Mouse (Mus musculus): ENCODE results near the gene Ap3b1. TPM values are rescaled to one million over a fixed set of nuclear protein-coding genes. Genes with fewer than 3 reads are reported as not detected.

Ap3b1 gene
- polyA plus RNA-seq, 1 experiment from 2014 or later = 41.5 TPM

DNA sequence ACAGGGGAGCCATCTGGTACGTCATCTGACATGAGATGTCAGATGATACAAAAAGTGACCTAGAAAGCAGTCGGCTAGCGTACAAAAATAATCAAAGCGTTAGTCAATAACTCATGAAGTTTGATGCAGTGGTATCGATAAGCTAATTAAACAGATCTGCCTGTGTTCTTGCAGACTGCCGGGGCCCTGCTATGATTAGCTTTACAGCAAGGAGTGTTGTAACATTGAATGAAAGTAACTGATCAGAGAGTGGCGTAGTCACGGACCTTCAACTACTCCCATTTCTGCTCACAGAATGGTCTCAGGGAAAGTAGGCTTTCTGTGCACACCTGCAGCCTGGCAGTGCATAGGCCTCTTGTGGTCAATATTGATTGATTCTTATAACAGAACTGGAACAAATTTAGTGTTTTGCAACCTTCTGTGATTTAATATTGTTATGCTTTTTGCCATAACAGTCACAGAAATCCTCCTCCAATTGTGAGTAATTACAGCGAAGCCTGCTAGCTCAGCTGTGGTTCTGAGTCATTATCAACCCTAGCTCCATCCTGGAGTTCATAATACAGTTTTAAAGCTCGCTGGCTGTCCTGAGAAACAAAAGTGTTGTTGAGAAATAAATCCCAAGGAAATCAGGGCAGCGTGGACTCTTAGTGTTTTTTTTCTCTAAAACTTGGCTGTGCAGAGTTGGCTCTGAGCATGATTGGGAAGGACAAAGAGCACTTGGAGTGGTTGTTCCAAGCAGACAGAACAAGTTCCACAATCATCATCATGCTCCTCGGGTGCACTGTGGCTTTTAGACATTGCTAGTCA is 40.0 kb downstream of the Ap3b1 start:
- no peak overlapping the region for H3K4me2 ChIP-seq (ENCODE audit: low read depth, low read length)
- peaks cover 37% of the 10 kb centered on the region for H3K36me3 ChIP-seq (ENCODE audit: control insufficient read depth, insufficient read depth, low read length)
- no peak overlapping the region for H3K27ac ChIP-seq (replicated peaks; ENCODE audit: low read depth, low read length)
- H3K9ac ChIP-seq (ENCODE audit: low read depth, low read length) = no peak overlapping the region
- ATAC-seq (ENCODE audit: low read depth) (no peak), DNase-seq (ENCODE audit: low spot score) (no peak)
- H3K4me1 ChIP-seq (ENCODE audit: control insufficient read depth, insufficient read depth, low read length) = no peaks in the 10 kb centered on the region
- no peaks in the 10 kb centered on the region for H3K9me3 ChIP-seq (ENCODE audit: control insufficient read depth, low read length)
- H3K27me3 ChIP-seq (replicated peaks; ENCODE audit: control insufficient read depth, insufficient read depth, low read length) = no peaks in the 10 kb centered on the region
- 76% methylated on average over 12 of the region's 12 CpGs for WGBS
- no peak overlapping the region for H3K4me3 ChIP-seq (ENCODE audit: low read depth, low read length)

DNA sequence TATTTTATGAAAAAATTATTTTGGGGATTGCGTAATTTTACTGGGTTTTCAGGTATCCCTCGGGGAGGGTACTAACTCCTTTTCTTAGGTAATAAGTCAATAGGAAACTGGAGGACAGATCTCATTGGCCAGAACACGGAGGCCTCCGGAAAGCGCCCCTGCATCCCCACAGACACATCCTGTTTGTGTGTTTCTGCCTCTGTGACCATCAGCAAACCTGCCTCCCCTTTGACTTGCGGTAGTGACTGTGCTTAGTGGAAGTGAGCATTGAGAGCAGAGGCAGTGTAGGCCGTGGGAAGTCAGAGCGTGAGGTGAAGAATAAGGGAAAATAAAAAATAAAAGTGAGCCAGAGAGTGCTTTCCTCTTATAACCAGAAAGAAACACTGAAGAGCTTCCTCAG is 41.7 kb downstream of the Ap3b1 start:
- no peak for ATAC-seq (ENCODE audit: low read depth)
- H3K27ac ChIP-seq (replicated peaks; ENCODE audit: low read depth, low read length) = no peak overlapping the region; the same call in 1 of the 2 replicates
- no peak overlapping the region for H3K4me2 ChIP-seq (ENCODE audit: low read depth, low read length)
- peaks cover 46% of the 10 kb centered on the region for H3K36me3 ChIP-seq (ENCODE audit: control insufficient read depth, insufficient read depth, low read length)
- DNase-seq (ENCODE audit: low spot score) = no peak
- no peak overlapping the region for H3K4me3 ChIP-seq (ENCODE audit: low read depth, low read length)
- no peaks in the 10 kb centered on the region for H3K4me1 ChIP-seq (ENCODE audit: control insufficient read depth, insufficient read depth, low read length)
- WGBS = 89% methylated on average over 8 of the region's 8 CpGs
- no peaks in the 10 kb centered on the region for H3K9me3 ChIP-seq (ENCODE audit: control insufficient read depth, low read length)
- H3K9ac ChIP-seq (ENCODE audit: low read depth, low read length) = no peak overlapping the region
- H3K27me3 ChIP-seq (replicated peaks; ENCODE audit: control insufficient read depth, insufficient read depth, low read length) = no peaks in the 10 kb centered on the region

DNA sequence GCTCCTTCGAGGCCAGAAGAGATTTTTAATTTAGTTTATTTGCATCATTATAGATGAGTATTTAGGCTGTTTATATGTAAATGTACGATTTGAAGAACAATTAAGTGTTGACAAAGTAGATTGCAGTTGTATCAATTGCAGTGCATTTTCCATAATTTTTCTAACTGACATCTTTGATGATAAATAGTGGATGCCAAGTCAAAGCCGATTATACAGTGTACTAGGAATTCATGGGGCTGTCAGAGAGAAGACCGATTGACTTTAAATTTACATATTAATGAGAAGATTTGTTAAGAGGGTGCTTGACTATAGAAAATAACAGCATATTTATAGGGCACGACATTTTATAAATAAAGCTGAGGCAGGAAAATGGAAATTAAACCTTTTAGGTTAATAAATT is 64.8 kb downstream of the Ap3b1 start:
- 87% methylated on average over 5 of the region's 5 CpGs for WGBS
- Histone ChIP-seq H3K4me2 (ENCODE audit: low read depth, low read length) (no peak overlapping the region), H3K4me3 (ENCODE audit: low read depth, low read length) (no peak overlapping the region), H3K27me3 (replicated peaks; ENCODE audit: control insufficient read depth, insufficient read depth, low read length) (no peaks in the 10 kb centered on the region), H3K27ac (replicated peaks; ENCODE audit: low read depth, low read length) (no peak overlapping the region), H3K9ac (ENCODE audit: low read depth, low read length) (no peak overlapping the region), H3K36me3 (ENCODE audit: control insufficient read depth, insufficient read depth, low read length) (peaks cover 7% of the 10 kb centered on the region; the same call in 1 of the 2 replicates), H3K9me3 (ENCODE audit: control insufficient read depth, low read length) (no peaks in the 10 kb centered on the region), H3K4me1 (ENCODE audit: control insufficient read depth, insufficient read depth, low read length) (no peaks in the 10 kb centered on the region)
- no peak for DNase-seq (ENCODE audit: low spot score)
- ATAC-seq (ENCODE audit: low read depth) = no peak

DNA sequence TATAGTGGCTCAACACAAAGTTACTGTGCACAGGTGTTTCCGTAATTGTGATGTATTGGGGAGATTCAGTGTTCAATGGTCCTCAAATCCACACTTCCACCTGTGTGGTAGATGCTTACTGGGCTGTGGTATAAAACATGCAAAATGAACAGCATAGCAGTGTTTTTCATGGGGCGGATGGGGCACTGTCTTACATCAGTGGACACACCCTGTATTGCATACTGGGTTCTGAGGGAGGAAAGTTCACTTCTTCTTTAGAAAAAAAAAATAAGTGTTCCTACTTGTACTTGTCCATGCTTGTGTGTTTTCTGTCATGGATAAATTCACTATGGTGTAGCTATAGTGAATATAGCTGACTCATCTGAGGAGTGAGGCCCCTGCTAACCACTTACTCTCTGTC is 70.8 kb downstream of the Ap3b1 start:
- Histone ChIP-seq H3K36me3 (ENCODE audit: control insufficient read depth, insufficient read depth, low read length) (peaks cover 24% of the 10 kb centered on the region), H3K9me3 (ENCODE audit: control insufficient read depth, low read length) (no peaks in the 10 kb centered on the region), H3K4me3 (ENCODE audit: low read depth, low read length) (no peak overlapping the region), H3K27ac (replicated peaks; ENCODE audit: low read depth, low read length) (no peak overlapping the region), H3K4me1 (ENCODE audit: control insufficient read depth, insufficient read depth, low read length) (no peaks in the 10 kb centered on the region), H3K27me3 (replicated peaks; ENCODE audit: control insufficient read depth, insufficient read depth, low read length) (no peaks in the 10 kb centered on the region), H3K9ac (ENCODE audit: low read depth, low read length) (no peak overlapping the region), H3K4me2 (ENCODE audit: low read depth, low read length) (no peak overlapping the region)
- DNase-seq (ENCODE audit: low spot score) (no peak), ATAC-seq (ENCODE audit: low read depth) (no peak)
- 80% methylated on average over 2 of the region's 2 CpGs for WGBS

DNA sequence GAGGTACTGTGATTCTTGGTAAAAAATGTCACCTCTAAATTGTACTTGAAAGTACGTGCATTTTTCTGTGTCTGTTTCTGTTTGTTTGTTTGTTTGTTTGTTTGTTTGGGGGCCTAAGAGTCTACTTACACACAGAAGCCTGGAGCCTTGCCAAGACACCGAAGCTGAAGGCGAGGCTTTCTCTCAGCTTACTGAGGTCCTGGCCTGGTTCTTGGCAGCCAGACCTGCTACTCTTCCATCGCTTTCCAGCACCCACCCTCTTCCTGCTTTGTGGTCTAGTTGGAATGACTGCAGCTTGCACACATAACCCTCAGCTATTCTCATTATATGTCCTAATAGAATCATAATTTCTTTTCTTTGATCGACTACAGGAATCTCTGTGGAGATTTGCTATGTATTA is 80.6 kb downstream of the Ap3b1 start:
- no peak overlapping the region for H3K4me3 ChIP-seq (ENCODE audit: low read depth, low read length)
- H3K9me3 ChIP-seq (ENCODE audit: control insufficient read depth, low read length) = no peaks in the 10 kb centered on the region
- H3K36me3 ChIP-seq (ENCODE audit: control insufficient read depth, insufficient read depth, low read length) = 0 out of 2 replicates have a peak, but pooled peaks cover 12% of the 10 kb centered on the region
- H3K9ac ChIP-seq (ENCODE audit: low read depth, low read length) = no peak overlapping the region
- no peak for ATAC-seq (ENCODE audit: low read depth)
- no peak overlapping the region for H3K4me2 ChIP-seq (ENCODE audit: low read depth, low read length)
- H3K4me1 ChIP-seq (ENCODE audit: control insufficient read depth, insufficient read depth, low read length) = no peaks in the 10 kb centered on the region; the same call in 1 of the 2 replicates
- peak; percentile 78 for DNase-seq (ENCODE audit: low spot score)
- H3K27ac ChIP-seq (replicated peaks; ENCODE audit: low read depth, low read length) = no peak overlapping the region
- no peaks in the 10 kb centered on the region for H3K27me3 ChIP-seq (replicated peaks; ENCODE audit: control insufficient read depth, insufficient read depth, low read length)
- 56% methylated on average over 5 of the region's 5 CpGs for WGBS

DNA sequence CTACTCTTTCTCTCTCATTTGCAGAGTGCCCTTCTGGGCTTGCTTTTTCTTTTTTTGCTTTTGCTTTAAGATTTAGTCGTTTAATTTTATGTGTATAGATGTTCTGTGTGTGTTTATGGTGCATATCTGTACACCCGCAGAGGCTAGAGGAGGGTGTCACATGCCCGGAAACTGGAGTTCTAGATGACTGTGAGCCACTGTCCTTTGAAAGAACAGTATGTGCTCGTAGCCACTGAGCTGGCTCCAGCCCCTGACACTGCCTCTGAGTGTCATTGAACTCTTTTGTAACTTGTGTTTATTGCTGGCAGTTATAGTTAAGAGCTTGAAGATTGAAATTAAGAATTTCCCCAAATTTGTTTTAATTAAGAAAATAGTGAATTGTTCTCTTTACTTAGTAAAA is 82.4 kb downstream of the Ap3b1 start:
- WGBS = 76% methylated on average over 4 of the region's 4 CpGs
- DNase-seq (ENCODE audit: low spot score) (no peak), ATAC-seq (ENCODE audit: low read depth) (no peak)
- Histone ChIP-seq H3K4me1 (ENCODE audit: control insufficient read depth, insufficient read depth, low read length) (no peaks in the 10 kb centered on the region; the same call in 1 of the 2 replicates), H3K9me3 (ENCODE audit: control insufficient read depth, low read length) (no peaks in the 10 kb centered on the region), H3K27ac (replicated peaks; ENCODE audit: low read depth, low read length) (no peak overlapping the region), H3K4me3 (ENCODE audit: low read depth, low read length) (no peak overlapping the region), H3K27me3 (replicated peaks; ENCODE audit: control insufficient read depth, insufficient read depth, low read length) (no peaks in the 10 kb centered on the region), H3K4me2 (ENCODE audit: low read depth, low read length) (no peak overlapping the region), H3K9ac (ENCODE audit: low read depth, low read length) (no peak overlapping the region), H3K36me3 (ENCODE audit: control insufficient read depth, insufficient read depth, low read length) (0 out of 2 replicates have a peak, but pooled peaks cover 12% of the 10 kb centered on the region)

DNA sequence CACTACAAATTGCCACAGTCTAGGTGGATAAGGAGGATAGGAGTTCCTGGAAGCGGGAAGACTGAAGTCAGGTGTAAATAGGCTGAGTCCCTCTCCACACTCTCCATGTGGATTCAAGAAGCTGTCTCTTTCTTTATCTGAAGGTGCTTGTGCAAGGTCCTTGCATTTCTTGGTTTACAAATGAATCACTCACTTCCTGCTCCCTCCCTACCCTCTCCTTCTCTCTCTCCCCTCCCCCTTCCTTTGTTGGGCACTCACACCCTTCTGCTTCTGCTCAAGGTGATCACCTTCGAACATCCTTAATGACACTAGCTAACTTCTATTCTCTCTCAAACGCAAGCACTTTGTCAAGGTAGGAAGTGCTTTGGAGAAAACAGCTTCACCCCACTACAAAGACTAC is 84.7 kb downstream of the Ap3b1 start:
- H3K9ac ChIP-seq (ENCODE audit: low read depth, low read length) = no peak overlapping the region
- WGBS = 82% methylated on average over 3 of the region's 3 CpGs

DNA sequence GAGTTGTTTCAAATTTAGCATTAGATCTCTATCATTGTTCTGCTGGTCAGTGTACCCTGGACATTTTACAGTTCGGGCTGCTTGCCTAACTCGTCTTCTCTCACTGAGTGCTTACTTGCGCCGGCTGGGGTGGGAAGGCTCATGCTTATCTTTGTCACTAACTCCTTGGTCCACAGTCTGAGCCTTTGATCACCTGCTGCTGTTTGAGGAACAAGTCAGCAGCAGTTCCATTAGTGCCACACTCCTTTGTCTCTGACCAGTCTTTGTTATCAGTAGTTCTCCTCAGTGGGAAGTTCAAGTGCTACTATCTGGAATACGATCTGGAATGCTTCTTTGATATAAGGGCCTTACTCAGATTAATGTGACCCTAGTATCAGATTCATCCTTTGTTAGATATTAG is 86.3 kb downstream of the Ap3b1 start:
- no peak for ATAC-seq (ENCODE audit: low read depth)
- 87% methylated on average over 5 of the region's 5 CpGs for WGBS
- DNase-seq (ENCODE audit: low spot score) = no peak

More for the DNA sequence above, 84.7 kb downstream of the Ap3b1 start:
- H3K27ac ChIP-seq (replicated peaks; ENCODE audit: low read depth, low read length) = no peak overlapping the region
- no peak overlapping the region for H3K4me3 ChIP-seq (ENCODE audit: low read depth, low read length)
- H3K4me1 ChIP-seq (ENCODE audit: control insufficient read depth, insufficient read depth, low read length) = no peaks in the 10 kb centered on the region; the same call in 1 of the 2 replicates
- H3K27me3 ChIP-seq (replicated peaks; ENCODE audit: control insufficient read depth, insufficient read depth, low read length) = no peaks in the 10 kb centered on the region
- H3K36me3 ChIP-seq (ENCODE audit: control insufficient read depth, insufficient read depth, low read length) = peaks cover 22% of the 10 kb centered on the region; the same call in 1 of the 2 replicates
- H3K9me3 ChIP-seq (ENCODE audit: control insufficient read depth, low read length) = no peaks in the 10 kb centered on the region
- ATAC-seq (ENCODE audit: low read depth) (no peak), DNase-seq (ENCODE audit: low spot score) (no peak)
- H3K4me2 ChIP-seq (ENCODE audit: low read depth, low read length) = no peak overlapping the region

DNA sequence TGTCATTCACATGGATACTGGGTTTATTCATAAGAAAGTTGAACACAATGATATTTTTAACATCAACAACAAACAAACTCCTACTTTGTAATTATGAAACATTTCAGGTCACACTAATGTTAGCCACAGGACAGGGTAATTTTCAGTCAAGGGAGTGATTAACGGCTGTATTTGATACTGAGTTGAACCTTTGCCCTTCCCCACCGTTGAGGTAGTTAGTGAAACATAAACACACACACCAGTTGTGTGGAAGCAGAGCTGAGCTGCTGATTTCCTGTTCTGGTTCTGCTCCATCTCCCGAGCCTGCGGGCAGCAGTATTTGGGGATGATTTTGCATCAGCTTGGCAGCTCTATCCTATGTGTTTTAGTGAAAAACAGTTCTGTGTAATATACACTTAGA is 88.2 kb downstream of the Ap3b1 start:
- no peaks in the 10 kb centered on the region for H3K9me3 ChIP-seq (ENCODE audit: control insufficient read depth, low read length)
- H3K36me3 ChIP-seq (ENCODE audit: control insufficient read depth, insufficient read depth, low read length) = peaks cover 27% of the 10 kb centered on the region
- ATAC-seq (ENCODE audit: low read depth) (no peak), DNase-seq (ENCODE audit: low spot score) (no peak)
- H3K27me3 ChIP-seq (replicated peaks; ENCODE audit: control insufficient read depth, insufficient read depth, low read length) = no peaks in the 10 kb centered on the region
- no peak overlapping the region for H3K27ac ChIP-seq (replicated peaks; ENCODE audit: low read depth, low read length)
- H3K4me3 ChIP-seq (ENCODE audit: low read depth, low read length) = no peak overlapping the region
- H3K4me2 ChIP-seq (ENCODE audit: low read depth, low read length) = no peak overlapping the region
- 35% methylated on average over 4 of the region's 4 CpGs for WGBS
- no peaks in the 10 kb centered on the region for H3K4me1 ChIP-seq (ENCODE audit: control insufficient read depth, insufficient read depth, low read length)
- no peak overlapping the region for H3K9ac ChIP-seq (ENCODE audit: low read depth, low read length)

More for the DNA sequence above, 86.3 kb downstream of the Ap3b1 start:
- Histone ChIP-seq H3K27ac (replicated peaks; ENCODE audit: low read depth, low read length) (no peak overlapping the region), H3K4me2 (ENCODE audit: low read depth, low read length) (no peak overlapping the region), H3K9ac (ENCODE audit: low read depth, low read length) (no peak overlapping the region), H3K4me1 (ENCODE audit: control insufficient read depth, insufficient read depth, low read length) (no peaks in the 10 kb centered on the region; the same call in 1 of the 2 replicates), H3K4me3 (ENCODE audit: low read depth, low read length) (no peak overlapping the region), H3K27me3 (replicated peaks; ENCODE audit: control insufficient read depth, insufficient read depth, low read length) (no peaks in the 10 kb centered on the region), H3K36me3 (ENCODE audit: control insufficient read depth, insufficient read depth, low read length) (peaks cover 34% of the 10 kb centered on the region), H3K9me3 (ENCODE audit: control insufficient read depth, low read length) (no peaks in the 10 kb centered on the region)

All from embryonic facial prominence, embryonic 14.5 days (tissue).